Mouse (Mus musculus): ENCODE measurements at regions not wholly inside any gene's neighbourhood (a gene's known extent, or its start where the extent isn't known, plus 50 kb on each side); places are given as distances from the start of the nearest gene placed in this dataset.

DNA sequence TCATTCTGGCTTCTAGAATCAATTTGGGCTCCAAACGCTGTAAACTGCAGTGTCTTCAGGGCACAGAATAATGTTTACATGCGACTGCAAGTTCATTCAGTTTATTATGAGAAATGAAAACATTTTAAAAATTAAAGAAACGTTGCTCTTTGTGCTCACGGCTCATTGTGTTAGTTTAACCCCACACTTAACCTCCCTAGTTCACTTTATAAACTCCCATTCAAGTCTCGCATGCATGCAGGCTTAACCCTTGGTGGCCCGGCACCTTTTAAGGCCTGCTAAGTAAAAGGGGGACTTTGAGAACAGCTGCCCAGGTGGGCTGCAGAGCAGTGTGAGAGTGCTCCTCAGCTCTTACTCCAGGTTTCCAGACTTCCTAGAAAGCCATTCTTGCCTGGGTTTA lies 218.3 kb upstream of the Mgmt start:
- Histone ChIP-seq H3K36me3 (no peaks in the 10 kb centered on the region), H3K9ac (no peak overlapping the region), H3K4me2 (replicated peaks) (no peak overlapping the region), H3K27me3 (no peaks in the 10 kb centered on the region), H3K27ac (no peak overlapping the region), H3K4me3 (no peak overlapping the region), H3K4me1 (peaks cover 7% of the 10 kb centered on the region; the same call in 1 of the 2 replicates), H3K9me3 (no peaks in the 10 kb centered on the region)
- no peak for ATAC-seq (ENCODE audit: insufficient number of reproducible peaks, insufficient read depth, low FRiP score, low TSS enrichment)
- 15% methylated on average over 6 of the region's 6 CpGs for WGBS

DNA sequence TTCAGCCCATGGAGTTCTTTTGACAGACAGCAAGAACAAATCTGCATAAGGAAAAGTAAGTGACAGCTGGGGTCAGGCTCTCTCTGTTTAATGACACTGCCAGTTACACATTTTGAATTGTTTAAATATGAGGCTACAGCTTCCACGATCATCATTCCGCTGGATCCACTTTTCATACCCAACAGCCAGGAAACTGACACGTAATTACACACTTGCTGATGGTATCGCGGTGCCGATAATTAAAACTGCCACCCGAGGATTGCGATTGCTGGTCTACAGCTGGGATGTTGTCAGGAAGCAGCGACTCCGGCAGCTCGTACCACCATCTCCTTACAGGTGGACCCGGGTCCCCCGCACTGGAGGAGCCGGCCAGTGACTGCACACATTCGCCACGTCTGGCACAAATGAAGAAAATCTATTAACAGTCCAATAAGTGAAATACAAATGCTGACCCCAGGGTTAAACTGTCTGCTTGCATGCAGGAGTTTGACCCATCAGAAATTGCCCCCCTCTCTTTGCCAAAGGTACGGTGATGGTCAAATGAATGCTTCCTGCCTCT lies 217.3 kb upstream of the Mgmt start:
- Histone ChIP-seq H3K27ac (no peak overlapping the region), H3K36me3 (no peaks in the 10 kb centered on the region), H3K9me3 (no peaks in the 10 kb centered on the region), H3K27me3 (no peaks in the 10 kb centered on the region), H3K4me3 (no peak overlapping the region), H3K4me1 (peaks cover 7% of the 10 kb centered on the region; the same call in 1 of the 2 replicates), H3K9ac (no peak overlapping the region), H3K4me2 (replicated peaks) (no peak overlapping the region)
- no peak for ATAC-seq (ENCODE audit: insufficient number of reproducible peaks, insufficient read depth, low FRiP score, low TSS enrichment)
- WGBS: 60% methylated on average over 17 of the region's 17 CpGs

DNA sequence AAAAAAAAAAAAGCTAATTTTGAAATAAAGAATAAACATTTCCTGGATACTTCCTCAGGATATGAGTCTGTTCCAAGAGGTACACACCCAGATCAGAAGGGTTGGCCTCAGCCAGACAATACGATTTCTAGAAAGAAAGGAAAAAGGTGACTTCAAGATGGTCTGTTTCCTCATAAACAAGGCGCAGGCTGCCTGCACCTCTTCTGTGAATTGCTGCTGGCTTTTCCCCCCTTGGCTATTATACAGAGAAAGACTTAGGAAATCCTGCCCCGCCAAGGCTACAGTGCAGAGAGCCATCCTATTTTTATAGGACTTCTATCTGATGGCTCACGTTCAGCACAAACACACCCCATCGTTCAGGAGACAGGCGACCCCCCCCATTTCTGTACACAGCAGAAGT lies 204.8 kb upstream of the Mgmt start:
- Histone ChIP-seq H3K27me3 (peaks cover 3% of the 10 kb centered on the region; the same call in 1 of the 2 replicates), H3K4me1 (peaks cover 15% of the 10 kb centered on the region), H3K4me3 (no peak overlapping the region), H3K9me3 (no peaks in the 10 kb centered on the region), H3K36me3 (no peaks in the 10 kb centered on the region), H3K27ac (no peak overlapping the region), H3K4me2 (replicated peaks) (peak overlapping the region; percentile 36), H3K9ac (no peak overlapping the region)
- no peak for ATAC-seq (ENCODE audit: insufficient number of reproducible peaks, insufficient read depth, low FRiP score, low TSS enrichment)
- 18% methylated on average over 6 of the region's 6 CpGs for WGBS

DNA sequence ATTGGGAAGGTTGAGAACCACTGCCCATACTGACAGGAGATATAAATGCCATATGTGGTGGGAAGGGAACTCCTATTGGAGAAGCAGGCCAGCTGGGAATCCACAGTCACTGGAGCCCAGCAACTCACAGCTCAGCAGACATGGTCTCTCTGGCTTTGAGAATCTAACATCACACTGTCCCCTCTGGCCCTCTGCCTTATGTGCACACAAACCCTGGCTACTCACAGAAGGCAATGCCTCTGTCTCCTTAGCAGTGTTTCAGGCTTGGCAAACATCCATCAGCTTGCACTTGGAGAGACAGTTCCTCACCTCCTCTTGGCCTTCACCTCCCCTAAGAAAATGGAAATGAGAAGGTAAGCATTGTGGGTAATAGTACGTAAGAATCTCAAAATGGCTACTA lies 188.2 kb upstream of the Mgmt start:
- H3K27ac ChIP-seq: no peak overlapping the region
- no peak overlapping the region for H3K4me3 ChIP-seq
- H3K9ac ChIP-seq: no peak overlapping the region
- H3K27me3 ChIP-seq: no peaks in the 10 kb centered on the region
- H3K36me3 ChIP-seq: no peaks in the 10 kb centered on the region
- H3K4me1 ChIP-seq: peaks cover 8% of the 10 kb centered on the region; the same call in 1 of the 2 replicates
- no peak overlapping the region for H3K4me2 ChIP-seq (replicated peaks)
- ATAC-seq (ENCODE audit: insufficient number of reproducible peaks, insufficient read depth, low FRiP score, low TSS enrichment): no peak
- H3K9me3 ChIP-seq: no peaks in the 10 kb centered on the region
- WGBS: 90% methylated on average over 1 of the region's 1 CpGs

DNA sequence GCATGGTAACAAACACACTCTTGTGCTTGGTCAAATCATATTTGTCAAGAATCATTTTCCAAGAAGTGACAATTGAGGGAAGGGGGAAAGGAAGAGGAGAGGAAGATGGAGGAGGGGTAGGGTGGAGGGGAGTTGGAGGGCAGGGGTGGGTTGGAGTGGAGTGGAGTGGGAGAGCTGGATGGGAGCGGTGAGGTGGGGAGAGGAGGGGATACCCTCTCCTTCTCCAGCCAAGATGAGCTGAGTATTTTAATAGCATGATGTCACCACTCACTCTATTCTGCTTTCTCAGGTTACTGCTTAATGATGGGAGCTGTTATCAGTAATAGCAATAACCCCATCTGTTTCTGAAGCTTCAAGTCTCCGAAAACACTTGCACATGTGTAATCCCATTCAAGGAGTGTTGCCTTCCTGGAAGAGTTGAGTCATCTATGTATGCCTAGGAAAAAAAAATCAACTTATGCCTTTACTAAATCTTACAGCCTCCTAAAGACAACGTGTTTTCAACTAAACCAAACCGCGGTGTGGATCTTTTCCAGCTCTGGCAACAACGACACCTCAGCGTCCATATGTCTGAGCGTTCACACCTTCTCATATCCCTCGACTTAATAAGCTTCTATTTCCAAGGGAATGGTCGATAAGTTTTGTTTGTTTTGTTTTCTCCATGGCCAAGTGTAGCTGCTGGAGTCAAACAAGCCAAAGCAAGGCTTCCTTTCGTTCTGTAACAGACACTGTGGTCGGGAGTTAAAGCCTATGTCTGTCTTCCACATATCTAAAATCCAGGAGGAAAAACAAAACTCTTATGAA lies 187.0 kb upstream of the Mgmt start:
- Histone ChIP-seq H3K36me3 (no peaks in the 10 kb centered on the region), H3K27me3 (no peaks in the 10 kb centered on the region), H3K9ac (no peak overlapping the region), H3K4me3 (no peak overlapping the region), H3K9me3 (no peaks in the 10 kb centered on the region), H3K4me2 (replicated peaks) (no peak overlapping the region), H3K4me1 (peaks cover 8% of the 10 kb centered on the region; the same call in 1 of the 2 replicates), H3K27ac (0 out of 2 replicates have a peak overlapping the region, but pooled peaks have one; percentile 17)
- no peak for ATAC-seq (ENCODE audit: insufficient number of reproducible peaks, insufficient read depth, low FRiP score, low TSS enrichment)
- 66% methylated on average over 12 of the region's 12 CpGs for WGBS

DNA sequence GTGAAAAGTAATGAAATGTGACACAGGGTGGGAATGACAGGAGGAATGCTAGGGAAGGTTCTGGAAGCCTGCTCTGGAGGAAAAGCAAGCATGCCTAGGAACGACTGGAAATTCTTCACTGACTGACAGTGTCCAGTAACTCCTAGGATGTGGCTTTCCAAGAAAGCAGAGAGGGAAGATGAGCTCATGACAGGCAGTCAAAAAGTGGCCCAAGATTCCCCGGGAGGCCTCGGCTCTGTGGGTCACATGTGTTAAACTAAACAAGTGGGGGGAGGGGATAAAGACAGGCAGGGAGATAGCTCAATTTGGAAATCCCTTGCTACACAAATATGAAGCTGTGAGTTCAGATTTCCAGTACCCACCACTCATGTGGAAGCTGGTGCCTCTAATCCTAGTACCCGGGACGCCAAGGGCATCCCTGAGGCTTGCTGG lies 186.4 kb upstream of the Mgmt start:
- no peak for ATAC-seq (ENCODE audit: insufficient number of reproducible peaks, insufficient read depth, low FRiP score, low TSS enrichment)
- Histone ChIP-seq H3K9ac (no peak overlapping the region), H3K36me3 (no peaks in the 10 kb centered on the region), H3K4me2 (replicated peaks) (no peak overlapping the region), H3K9me3 (no peaks in the 10 kb centered on the region), H3K4me3 (no peak overlapping the region), H3K27ac (0 out of 2 replicates have a peak overlapping the region, but pooled peaks have one; percentile 17), H3K4me1 (peaks cover 8% of the 10 kb centered on the region; the same call in 1 of the 2 replicates), H3K27me3 (no peaks in the 10 kb centered on the region)
- WGBS: 49% methylated on average over 5 of the region's 5 CpGs

DNA sequence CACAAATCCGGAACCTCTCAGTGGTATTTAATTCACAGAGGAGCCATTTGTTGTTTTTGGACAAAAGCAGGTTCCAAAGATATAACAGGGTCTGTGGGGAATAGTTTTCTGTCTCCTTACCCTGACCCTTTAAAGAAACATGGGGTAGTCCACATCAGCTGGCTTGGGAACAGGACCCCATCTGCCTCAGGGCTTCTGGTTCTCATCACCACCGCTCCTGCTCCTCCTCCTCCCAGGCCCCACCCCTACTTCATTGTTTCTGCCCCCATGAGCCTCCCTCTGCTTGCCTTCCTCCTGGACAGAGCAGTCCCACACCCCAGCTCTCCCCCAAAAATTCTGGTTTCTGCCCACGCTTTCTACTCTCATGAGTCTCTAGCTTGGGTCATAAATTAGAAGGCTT lies 183.8 kb upstream of the Mgmt start:
- H3K4me2 ChIP-seq (replicated peaks): no peak overlapping the region
- no peak overlapping the region for H3K9ac ChIP-seq
- H3K36me3 ChIP-seq: no peaks in the 10 kb centered on the region
- no peak overlapping the region for H3K27ac ChIP-seq
- H3K9me3 ChIP-seq: no peaks in the 10 kb centered on the region
- H3K4me3 ChIP-seq: no peak overlapping the region
- H3K27me3 ChIP-seq: no peaks in the 10 kb centered on the region
- ATAC-seq (ENCODE audit: insufficient number of reproducible peaks, insufficient read depth, low FRiP score, low TSS enrichment): no peak
- WGBS: 61% methylated on average over 3 of the region's 3 CpGs
- H3K4me1 ChIP-seq: peaks cover 8% of the 10 kb centered on the region; the same call in 1 of the 2 replicates

DNA sequence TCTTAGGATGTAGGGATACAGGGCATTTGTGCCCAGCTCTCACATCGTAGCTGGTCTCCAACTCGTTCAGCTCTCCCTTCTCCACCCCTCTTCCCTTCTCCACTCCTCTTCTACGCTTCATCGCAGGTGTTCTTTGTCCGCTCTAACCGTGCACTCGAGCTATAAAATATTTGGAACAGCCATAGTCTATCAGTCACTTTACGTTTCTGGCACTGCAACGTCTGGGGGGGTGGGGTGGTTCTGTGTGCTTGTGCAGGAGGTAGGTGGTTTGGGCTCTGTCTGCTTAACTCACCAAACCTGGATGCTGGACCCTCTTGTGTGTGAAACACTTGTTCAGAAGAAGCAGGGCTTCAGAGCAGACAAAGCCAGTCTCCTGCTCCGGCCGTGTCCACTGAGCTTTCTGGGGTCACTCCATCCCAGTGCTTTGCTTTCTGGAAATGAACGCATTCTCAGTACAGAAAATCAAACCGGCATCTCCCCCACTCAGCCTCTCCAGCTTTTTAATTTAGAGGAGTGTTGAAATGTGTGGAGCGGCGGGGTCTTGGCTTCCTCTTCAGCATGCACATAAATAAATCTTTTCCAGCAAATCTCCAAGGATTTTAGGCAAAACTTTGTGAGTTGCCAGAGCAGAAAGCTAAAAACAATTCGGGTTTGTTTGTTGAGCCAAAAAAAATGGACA lies 181.3 kb upstream of the Mgmt start:
- H3K27ac ChIP-seq: peak overlapping the region; percentile 46; the same call in 1 of the 2 replicates
- H3K36me3 ChIP-seq: no peaks in the 10 kb centered on the region
- ATAC-seq (ENCODE audit: insufficient number of reproducible peaks, insufficient read depth, low FRiP score, low TSS enrichment): no peak
- H3K4me2 ChIP-seq (replicated peaks): no peak overlapping the region
- no peak overlapping the region for H3K4me3 ChIP-seq
- peaks cover 3% of the 10 kb centered on the region; the same call in 1 of the 2 replicates for H3K4me1 ChIP-seq
- 74% methylated on average over 16 of the region's 16 CpGs for WGBS
- H3K9me3 ChIP-seq: no peaks in the 10 kb centered on the region
- no peaks in the 10 kb centered on the region for H3K27me3 ChIP-seq
- no peak overlapping the region for H3K9ac ChIP-seq

DNA sequence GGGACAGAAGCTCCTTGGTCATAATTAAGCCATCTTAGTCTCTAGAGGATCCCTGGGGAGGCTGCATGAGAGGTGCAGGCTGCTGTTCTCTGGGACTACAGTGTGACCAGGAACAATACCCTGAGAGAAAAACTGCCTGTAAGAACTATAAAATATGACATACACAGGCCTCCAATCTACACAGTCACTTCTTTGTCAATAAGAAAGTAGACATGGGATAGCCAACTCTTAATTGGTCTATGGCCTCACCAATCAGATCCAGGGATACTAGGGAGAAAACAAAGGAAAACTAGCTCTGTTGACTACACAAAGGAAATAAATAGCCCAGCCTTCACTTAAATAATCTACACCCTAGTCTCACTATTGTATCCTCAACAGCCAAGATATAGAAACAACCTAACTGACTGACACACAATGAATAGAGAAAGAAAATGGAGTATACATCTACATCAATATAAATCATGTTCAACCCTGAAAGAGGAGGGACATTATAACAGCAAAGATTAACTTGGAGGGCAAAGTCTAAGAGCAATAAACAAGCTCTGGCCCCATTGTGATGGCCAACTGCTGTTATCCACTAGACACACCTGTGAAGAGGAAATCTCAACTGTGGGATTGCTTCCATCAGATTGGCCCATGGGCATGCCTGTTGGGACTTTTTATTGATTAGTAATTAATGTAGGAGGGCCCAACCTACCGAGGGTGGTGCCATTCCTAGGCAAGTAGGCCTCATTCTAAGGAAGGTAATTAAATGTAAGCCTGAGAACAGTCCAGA lies 166.6 kb upstream of the Mgmt start:
- Histone ChIP-seq H3K9me3 (no peaks in the 10 kb centered on the region), H3K4me2 (replicated peaks) (no peak overlapping the region), H3K27ac (no peak overlapping the region), H3K4me3 (no peak overlapping the region), H3K9ac (no peak overlapping the region), H3K27me3 (no peaks in the 10 kb centered on the region), H3K36me3 (no peaks in the 10 kb centered on the region), H3K4me1 (no peaks in the 10 kb centered on the region)
- no peak for ATAC-seq (ENCODE audit: insufficient number of reproducible peaks, insufficient read depth, low FRiP score, low TSS enrichment)
- WGBS: 78% methylated on average over 1 of the region's 1 CpGs

DNA sequence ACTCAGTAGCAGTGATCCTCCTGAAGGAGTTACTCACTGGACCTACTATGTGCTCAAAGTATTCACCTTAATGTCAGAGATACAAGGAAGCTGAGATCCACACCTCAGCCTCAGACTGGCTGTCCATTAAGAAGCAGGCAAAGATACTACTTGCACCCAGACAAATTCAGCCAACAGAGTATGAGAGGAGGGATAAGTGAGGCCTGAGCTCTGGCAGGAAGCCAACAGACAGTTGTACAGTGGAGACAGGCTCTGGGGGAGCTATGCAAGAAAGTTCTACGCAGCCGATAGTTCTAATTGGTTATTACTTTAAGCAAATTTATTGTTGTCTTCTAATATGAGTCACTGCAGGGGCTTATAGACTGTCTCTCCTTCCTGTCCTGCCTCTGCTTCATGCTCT lies 152.2 kb upstream of the Mgmt start:
- no peak for ATAC-seq (ENCODE audit: insufficient number of reproducible peaks, insufficient read depth, low FRiP score, low TSS enrichment)
- WGBS: 96% methylated on average over 2 of the region's 2 CpGs
- Histone ChIP-seq H3K4me3 (no peak overlapping the region), H3K4me1 (peaks cover 12% of the 10 kb centered on the region; the same call in 1 of the 2 replicates), H3K9me3 (no peaks in the 10 kb centered on the region), H3K36me3 (no peaks in the 10 kb centered on the region), H3K9ac (no peak overlapping the region), H3K4me2 (replicated peaks) (no peak overlapping the region), H3K27me3 (no peaks in the 10 kb centered on the region), H3K27ac (no peak overlapping the region)

DNA sequence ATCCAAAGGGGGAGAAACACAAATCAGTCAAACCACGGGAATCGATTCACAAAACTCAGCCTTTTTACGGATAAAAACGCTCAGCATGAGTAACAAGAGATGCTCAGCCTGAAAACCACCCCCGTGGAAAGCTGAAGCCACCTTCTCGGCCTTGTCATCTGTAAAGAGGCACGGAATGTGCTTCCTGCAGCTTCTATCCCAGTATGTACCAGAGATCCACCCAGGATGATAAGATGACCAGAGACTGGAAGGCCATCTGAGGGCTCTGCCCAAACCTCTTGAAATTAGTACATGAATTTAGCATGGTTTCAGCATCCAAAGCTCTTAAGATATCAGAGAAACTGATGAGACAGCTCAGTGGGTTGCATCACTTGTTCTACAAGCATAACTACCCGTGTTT lies 149.0 kb upstream of the Mgmt start:
- no peak overlapping the region for H3K27ac ChIP-seq
- no peaks in the 10 kb centered on the region for H3K9me3 ChIP-seq
- no peak overlapping the region for H3K4me2 ChIP-seq (replicated peaks)
- H3K4me3 ChIP-seq: no peak overlapping the region
- H3K36me3 ChIP-seq: no peaks in the 10 kb centered on the region
- H3K4me1 ChIP-seq: 0 out of 2 replicates have a peak, but pooled peaks cover 2% of the 10 kb centered on the region
- H3K27me3 ChIP-seq: no peaks in the 10 kb centered on the region
- no peak overlapping the region for H3K9ac ChIP-seq
- no peak for ATAC-seq (ENCODE audit: insufficient number of reproducible peaks, insufficient read depth, low FRiP score, low TSS enrichment)
- 81% methylated on average over 8 of the region's 8 CpGs for WGBS
